Mouse (Mus musculus) liver, embryonic 13.5 days (tissue): ENCODE measurements around the gene Spdya. TPM values are rescaled to one million over a fixed set of nuclear protein-coding genes. Genes with fewer than 3 reads are reported as not detected.
"Not testable (repeated sequence)": the region's sequence is repeated elsewhere in the genome, so short reads cannot be mapped to it uniquely, and the experiment has no call there.

Experiments used
- ATAC-seq: fragments of 200-750 bp; cut with Nextera tagmentation; 2 replicates; pipeline ENCODE4 v1.8.0; 2017; ENCODE audit warnings: low read depth, mild to moderate bottlenecking, moderate number of reproducible peaks, moderate library complexity
- DNase-seq: peaks from one replicate; pipeline ENCODE4 v3.0.0; 2022
- H3K27ac ChIP-seq: fragments of 300-500 bp; sonication (generic); 2 replicates; pipeline ENCODE4 v1.5.1; 2015; ENCODE audit warnings: moderate library complexity, mild to moderate bottlenecking, inconsistent platforms
- H3K27me3 ChIP-seq: fragments of 300-500 bp; sonication (generic); 2 replicates; pipeline ENCODE4 v1.6.1; 2015; ENCODE audit warnings: mild to moderate bottlenecking, inconsistent platforms
- H3K36me3 ChIP-seq: fragments of 300-500 bp; sonication (generic); 2 replicates; pipeline ENCODE4 v1.6.1; 2015; ENCODE audit warnings: mild to moderate bottlenecking, inconsistent platforms
- H3K4me1 ChIP-seq: fragments of 300-500 bp; sonication (generic); replicated peaks from 2 replicates; pipeline ENCODE4 v1.6.1; 2015; ENCODE audit warnings: inconsistent platforms
- H3K4me2 ChIP-seq: fragments of 300-500 bp; sonication (generic); 2 replicates; pipeline ENCODE4 v1.6.1; 2015; ENCODE audit warnings: inconsistent platforms, mild to moderate bottlenecking, moderate library complexity
- H3K4me3 ChIP-seq: fragments of 300-500 bp; sonication (generic); replicated peaks from 2 replicates; pipeline ENCODE4 v1.5.1; 2015; ENCODE audit warnings: mild to moderate bottlenecking, inconsistent platforms
- H3K9ac ChIP-seq: fragments of 300-500 bp; sonication (generic); 2 replicates; pipeline ENCODE4 v1.6.1; 2015; ENCODE audit warnings: mild to moderate bottlenecking, inconsistent platforms
- H3K9me3 ChIP-seq: fragments of 300-500 bp; sonication (generic); replicated peaks from 2 replicates; pipeline ENCODE4 v1.6.1; 2016; ENCODE audit warnings: inconsistent platforms
- WGBS: fragments of 180-500 bp; shearing (Covaris S2); methylation state at CpG from one replicate; pipeline ENCODE4 v1.1.7; 2015; ENCODE audit not compliant: insufficient replicate concordance; 5-methylcytosine and 5-hydroxymethylcytosine counted together
- polyA plus RNA-seq: library from polyadenylated mRNA; unstranded; fragments of >200 nt; fragmentation: Nextera tagmentation; extraction: Ambion mirVana; gene quantifications from 2 replicates; pipeline ENCODE4 v1.2.1, GENCODE M21; 2015

Gene Spdya
- 0.23 and 0.24 TPM in 2 replicates for polyA plus RNA-seq

DNA sequence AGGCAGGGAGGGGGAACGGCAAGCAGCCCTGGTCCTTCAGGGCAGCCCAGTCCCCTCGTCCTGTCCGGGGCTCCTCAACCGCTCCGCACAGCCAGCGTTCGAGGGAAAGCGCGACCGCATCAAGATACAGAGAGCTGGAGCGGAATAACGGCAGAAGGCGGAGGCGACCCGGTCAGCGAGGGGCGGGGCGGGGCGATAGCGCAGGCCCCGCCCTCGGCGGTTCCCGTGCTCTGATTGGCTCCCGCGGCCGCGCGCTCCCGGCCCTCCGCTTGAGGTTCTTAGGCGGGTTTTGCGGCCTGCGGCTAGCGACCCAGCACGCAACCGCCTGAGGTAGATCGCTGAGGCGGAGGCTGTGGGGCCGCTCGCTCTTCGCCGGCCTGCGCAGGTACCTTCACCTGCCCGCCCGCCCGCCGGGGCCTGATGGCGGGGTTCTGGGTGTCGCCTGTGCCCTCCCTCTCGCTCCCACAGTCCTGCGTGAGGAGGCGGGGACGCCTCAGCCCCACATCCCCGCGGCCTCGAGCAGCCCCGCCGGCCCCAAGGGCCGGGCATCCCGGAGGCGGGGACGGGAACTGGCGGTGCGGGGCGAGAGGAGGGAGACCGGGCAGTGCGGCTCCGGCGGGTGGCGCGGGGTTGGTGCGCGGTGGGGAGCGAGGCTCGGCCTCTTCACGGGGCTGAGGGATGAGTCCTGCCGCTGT is at the start of gene Spdya:
Spdya (plus strand) TSS at position 305 of the 695 bp plus-strand sequence.
- Histone ChIP-seq H3K27ac (no peak within 1 kb of the TSS), H3K4me1 (peaks cover 19% of the 10 kb centered on the region), H3K9me3 (no peaks in the 10 kb centered on the region), H3K27me3 (peaks cover 56% of the 10 kb centered on the region), H3K4me2 (peak within 1 kb of the TSS; percentile 100), H3K4me3 (peak within 1 kb of the TSS; percentile 72), H3K36me3 (no peaks in the 10 kb centered on the region), H3K9ac (peak within 1 kb of the TSS; percentile 82)
- peak; percentile 94 for ATAC-seq
- WGBS = under 1% methylated on average over 75 of the region's 78 CpGs
- DNase-seq = peak; percentile 80

- no peaks in the 10 kb centered on the region for H3K9me3 ChIP-seq
- no peak overlapping the region for H3K27ac ChIP-seq
- H3K9ac ChIP-seq = no peak overlapping the region
- H3K4me1 ChIP-seq = peaks cover 13% of the 10 kb centered on the region
- ATAC-seq (no peak), DNase-seq (no peak)
- H3K27me3 ChIP-seq = no peaks in the 10 kb centered on the region
- H3K36me3 ChIP-seq = peaks cover 93% of the 10 kb centered on the region
- H3K4me2 ChIP-seq = no peak overlapping the region
- no peak overlapping the region for H3K4me3 ChIP-seq
- 90% methylated on average over 8 of the region's 8 CpGs for WGBS
Observed at GRCm38 (mm10) chr17:71506832-71507231, 45.0 kb upstream of the Spdya start.

DNA sequence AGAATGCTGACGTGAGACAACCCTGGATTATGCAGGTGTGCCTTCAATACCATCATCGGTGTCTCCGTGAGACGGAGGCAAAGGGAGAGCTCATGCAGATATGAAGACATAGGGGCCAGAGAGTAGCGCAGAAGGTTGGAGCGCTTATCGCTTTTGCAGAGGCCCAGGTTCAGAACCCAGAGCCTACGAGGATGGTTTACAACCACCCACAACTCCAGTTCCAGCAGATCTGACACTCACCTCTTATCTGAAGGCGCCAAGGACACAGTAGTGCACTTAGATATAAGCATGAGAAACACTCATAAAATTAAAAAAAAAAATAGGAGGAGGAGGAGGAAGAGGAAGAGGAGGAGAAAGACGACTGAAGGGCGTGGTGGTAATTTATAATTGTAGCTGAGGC is 41.6 kb upstream of the Spdya start:
- H3K27me3 ChIP-seq = no peaks in the 10 kb centered on the region
- H3K9ac ChIP-seq = 0 out of 2 replicates have a peak overlapping the region, but pooled peaks have one; percentile 13
- peaks cover 95% of the 10 kb centered on the region for H3K36me3 ChIP-seq
- no peaks in the 10 kb centered on the region for H3K9me3 ChIP-seq
- DNase-seq (peak; percentile 41), ATAC-seq (peak; percentile 94)
- no peak overlapping the region for H3K4me3 ChIP-seq
- WGBS = 62% methylated on average over 11 of the region's 11 CpGs
- H3K4me1 ChIP-seq = peaks cover 13% of the 10 kb centered on the region
- 0 out of 2 replicates have a peak overlapping the region, but pooled peaks have one; percentile 17 for H3K4me2 ChIP-seq
- H3K27ac ChIP-seq = peak overlapping the region; percentile 76

GRCm38 (mm10) chr17:71526302-71526708 is 25.6 kb upstream of the Spdya start:
- peaks cover 23% of the 10 kb centered on the region for H3K36me3 ChIP-seq
- peak overlapping the region; percentile 87 for H3K9ac ChIP-seq
- H3K4me2 ChIP-seq = peak overlapping the region; percentile 84
- under 1% methylated on average over 13 of the region's 13 CpGs for WGBS
- H3K4me3 ChIP-seq = peak overlapping the region; percentile 85
- H3K27ac ChIP-seq = peak overlapping the region; percentile 96
- no peak for DNase-seq
- H3K27me3 ChIP-seq = no peaks in the 10 kb centered on the region
- no peaks in the 10 kb centered on the region for H3K9me3 ChIP-seq
- ATAC-seq = peak; percentile 66
- H3K4me1 ChIP-seq = peaks cover 29% of the 10 kb centered on the region

DNA sequence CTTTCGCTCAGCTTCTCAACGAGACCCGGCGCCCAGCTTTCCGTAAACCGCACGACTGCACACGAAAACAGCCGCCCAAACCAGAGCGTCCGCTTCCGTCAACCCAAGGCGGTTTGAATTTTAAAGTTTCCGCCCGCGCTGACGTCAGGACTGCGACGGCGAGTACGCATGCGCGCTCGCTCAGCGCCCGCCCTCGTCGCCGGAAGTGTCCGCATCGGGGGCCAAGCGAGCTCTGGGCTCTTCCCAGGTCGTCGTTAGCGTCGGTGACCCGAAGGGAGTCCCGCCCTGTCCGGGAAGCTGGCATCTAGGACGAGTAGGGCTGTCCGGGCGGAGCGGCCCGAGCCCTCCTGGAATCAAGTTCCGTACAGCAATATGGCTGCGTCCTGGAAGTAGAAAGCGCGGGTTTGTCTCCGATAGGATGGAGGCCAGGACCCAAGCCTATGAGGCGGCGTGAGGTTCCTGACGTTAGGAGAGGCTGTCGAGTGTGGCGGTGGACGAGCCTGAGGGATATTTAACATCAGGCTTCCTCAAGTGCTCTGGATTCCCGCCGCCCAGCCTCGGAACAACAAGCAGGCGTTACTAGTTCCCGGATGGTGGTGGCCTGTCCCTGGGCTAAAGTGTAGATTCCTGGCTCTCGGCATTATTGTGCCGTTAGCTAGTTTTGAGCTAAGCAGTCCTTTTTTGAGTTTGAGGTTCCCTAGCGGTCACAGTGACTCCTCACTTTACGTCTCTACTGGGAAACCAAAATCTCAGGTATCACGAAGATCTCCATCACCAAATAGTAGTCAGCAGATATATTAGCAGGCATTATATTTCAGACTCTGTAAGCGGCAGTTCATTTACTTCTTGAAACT is 24.9 kb upstream of the Spdya start, which contains the start of gene Ndc80:
Ndc80 (minus strand) TSS at position 147 of the 854 bp plus-strand sequence.
- peak within 1 kb of the TSS; percentile 84 for H3K4me2 ChIP-seq
- no peaks in the 10 kb centered on the region for H3K27me3 ChIP-seq
- peak within 1 kb of the TSS; percentile 85 for H3K4me3 ChIP-seq
- no peaks in the 10 kb centered on the region for H3K9me3 ChIP-seq
- H3K4me1 ChIP-seq = peaks cover 29% of the 10 kb centered on the region
- WGBS = under 1% methylated on average over 66 of the region's 66 CpGs
- peak; percentile 92 for ATAC-seq
- H3K9ac ChIP-seq = peak within 1 kb of the TSS; percentile 87
- peak within 1 kb of the TSS; percentile 96 for H3K27ac ChIP-seq
- peak; percentile 88 for DNase-seq
- peaks cover 18% of the 10 kb centered on the region for H3K36me3 ChIP-seq

- Histone ChIP-seq H3K27ac (no peak overlapping the region), H3K36me3 (peaks cover 9% of the 10 kb centered on the region), H3K27me3 (no peaks in the 10 kb centered on the region), H3K4me3 (no peak overlapping the region), H3K4me2 (peak overlapping the region; percentile 84), H3K4me1 (peaks cover 29% of the 10 kb centered on the region), H3K9me3 (no peaks in the 10 kb centered on the region), H3K9ac (no peak overlapping the region)
- ATAC-seq (no peak), DNase-seq (no peak)
Observed at GRCm38 (mm10) chr17:71528042-71528441, 23.8 kb upstream of the Spdya start.

DNA sequence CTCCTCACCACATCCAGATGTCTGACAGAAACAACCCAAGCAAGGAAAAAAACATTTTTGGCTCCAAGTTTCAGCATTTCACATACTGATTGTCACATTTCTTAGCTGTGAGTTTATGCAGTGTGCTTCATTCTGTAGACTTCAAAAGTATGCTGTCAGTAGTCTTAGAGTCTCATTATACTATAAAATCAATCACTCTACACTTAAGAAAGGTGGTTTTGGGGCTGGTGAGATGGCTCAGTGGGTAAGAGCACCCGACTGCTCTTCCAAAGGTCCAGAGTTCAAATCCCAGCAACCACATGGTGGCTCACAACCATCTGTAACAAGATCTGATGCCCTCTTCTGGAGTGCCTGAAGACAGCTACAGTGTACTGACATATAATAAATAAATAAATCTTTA is 16.3 kb upstream of the Spdya start:
- not testable (repeated sequence) for H3K27me3 ChIP-seq, H3K4me3 ChIP-seq, H3K36me3 ChIP-seq, H3K27ac ChIP-seq, H3K4me1 ChIP-seq, H3K4me2 ChIP-seq, H3K9ac ChIP-seq, ATAC-seq, DNase-seq, H3K9me3 ChIP-seq
- 58% methylated on average over 1 of the region's 1 CpGs for WGBS

- H3K4me1 ChIP-seq = no peaks in the 10 kb centered on the region
- H3K4me2 ChIP-seq = no peak overlapping the region
- DNase-seq (no peak), ATAC-seq (no peak)
- WGBS = 53% methylated on average over 3 of the region's 3 CpGs
- no peak overlapping the region for H3K27ac ChIP-seq
- no peak overlapping the region for H3K4me3 ChIP-seq
- no peaks in the 10 kb centered on the region for H3K36me3 ChIP-seq
- no peaks in the 10 kb centered on the region for H3K9me3 ChIP-seq
- no peaks in the 10 kb centered on the region for H3K27me3 ChIP-seq
- no peak overlapping the region for H3K9ac ChIP-seq
Observed at GRCm38 (mm10) chr17:71537164-71537563, 14.7 kb upstream of the Spdya start.

DNA sequence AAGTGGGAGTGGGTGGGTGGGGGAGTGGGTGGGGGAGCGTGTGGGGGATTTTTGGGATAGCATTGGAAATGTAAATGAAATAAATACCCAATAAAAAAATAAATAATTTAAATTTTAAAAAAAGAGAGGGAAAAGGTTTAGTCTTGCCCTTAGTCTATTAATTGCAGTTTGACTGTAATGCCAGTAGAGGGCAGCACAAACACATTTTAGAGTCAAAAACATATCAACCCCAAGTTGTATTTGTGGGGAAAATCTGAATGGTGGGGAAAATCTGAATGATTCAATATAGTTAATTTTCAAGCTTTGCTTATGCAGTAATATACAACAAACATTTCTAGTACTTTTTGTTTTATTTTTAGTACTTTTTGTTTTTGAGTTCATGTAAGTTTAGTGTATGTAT is 3.3 kb upstream of the Spdya start:
- no peak overlapping the region for H3K27ac ChIP-seq
- H3K27me3 ChIP-seq = peaks cover 41% of the 10 kb centered on the region
- H3K4me3 ChIP-seq = no peak overlapping the region
- no peak for DNase-seq
- no peak overlapping the region for H3K4me2 ChIP-seq
- H3K36me3 ChIP-seq = no peaks in the 10 kb centered on the region
- no peaks in the 10 kb centered on the region for H3K9me3 ChIP-seq
- 0% methylated on average over 1 of the region's 1 CpGs for WGBS
- H3K4me1 ChIP-seq = peaks cover 19% of the 10 kb centered on the region
- ATAC-seq = no peak
- H3K9ac ChIP-seq = no peak overlapping the region

GRCm38 (mm10) chr17:71551350-71551749 is 511 bp upstream of the Spdya start:
- Histone ChIP-seq H3K4me2 (peak overlapping the region; percentile 100), H3K27me3 (peaks cover 56% of the 10 kb centered on the region), H3K9ac (peak overlapping the region; percentile 60; the same call in 1 of the 2 replicates), H3K36me3 (no peaks in the 10 kb centered on the region), H3K4me3 (peak overlapping the region; percentile 72), H3K27ac (no peak overlapping the region), H3K9me3 (no peaks in the 10 kb centered on the region), H3K4me1 (peaks cover 19% of the 10 kb centered on the region)
- DNase-seq = no peak
- 6% methylated on average over 6 of the region's 6 CpGs for WGBS
- no peak for ATAC-seq

DNA sequence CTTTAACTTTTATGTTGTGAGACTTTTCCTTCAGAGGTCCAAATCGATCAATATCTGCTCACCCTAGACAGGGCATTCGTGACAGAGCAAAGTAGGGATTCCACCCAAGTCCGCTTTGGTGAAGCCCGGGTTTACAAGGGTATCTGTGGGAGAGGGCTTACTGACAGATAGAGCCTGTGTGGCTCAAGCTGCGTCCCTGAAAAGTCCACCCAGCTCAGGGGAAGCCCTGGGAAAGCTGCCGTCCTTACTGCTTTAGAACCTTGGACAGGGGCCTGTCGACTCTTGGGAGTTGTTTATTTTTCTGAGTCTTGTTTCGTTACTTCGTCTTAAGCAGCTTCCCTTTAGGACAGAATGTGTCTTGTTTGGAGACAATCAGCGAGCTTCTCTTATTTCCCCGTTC is 1.0 kb downstream of the Spdya start:
- Histone ChIP-seq H3K36me3 (no peaks in the 10 kb centered on the region), H3K27ac (no peak overlapping the region), H3K27me3 (peaks cover 56% of the 10 kb centered on the region), H3K9me3 (no peaks in the 10 kb centered on the region), H3K4me2 (peak overlapping the region; percentile 100), H3K4me3 (peak overlapping the region; percentile 72), H3K9ac (0 out of 2 replicates have a peak overlapping the region, but pooled peaks have one; percentile 82), H3K4me1 (peaks cover 19% of the 10 kb centered on the region)
- DNase-seq = no peak
- WGBS = 11% methylated on average over 11 of the region's 11 CpGs
- ATAC-seq = no peak
